Mouse (Mus musculus) midbrain, embryonic 15.5 days (tissue): ENCODE results near the gene Erich6b. TPM values are rescaled to one million over a fixed set of nuclear protein-coding genes. Genes with fewer than 3 reads are reported as not detected.

Experiments used
- ATAC-seq: fragments of 200-750 bp; cut with Nextera tagmentation; replicated peaks from 2 replicates; pipeline ENCODE4 v1.8.0; 2017; ENCODE audit warnings: moderate TSS enrichment
- H3K27ac ChIP-seq: fragments of 300-500 bp; sonication (generic); 2 replicates; pipeline ENCODE4 v1.5.1; 2015; ENCODE audit warnings: mild to moderate bottlenecking, inconsistent platforms
- H3K27me3 ChIP-seq: fragments of 300-500 bp; sonication (generic); replicated peaks from 2 replicates; pipeline ENCODE4 v1.6.1; 2015; ENCODE audit warnings: inconsistent platforms
- H3K36me3 ChIP-seq: fragments of 300-500 bp; sonication (generic); replicated peaks from 2 replicates; pipeline ENCODE4 v1.6.1; 2015; ENCODE audit warnings: inconsistent platforms
- H3K4me1 ChIP-seq: fragments of 300-500 bp; sonication (generic); 2 replicates; pipeline ENCODE4 v1.6.1; 2015; ENCODE audit warnings: inconsistent platforms
- H3K4me2 ChIP-seq: fragments of 300-500 bp; sonication (generic); 2 replicates; pipeline ENCODE4 v1.6.1; 2015; ENCODE audit warnings: inconsistent platforms, mild to moderate bottlenecking, moderate library complexity
- H3K4me3 ChIP-seq: fragments of 300-500 bp; sonication (generic); 2 replicates; pipeline ENCODE4 v1.5.1; 2015; ENCODE audit warnings: mild to moderate bottlenecking, inconsistent platforms
- H3K9ac ChIP-seq: fragments of 300-500 bp; sonication (generic); 2 replicates; pipeline ENCODE4 v1.6.1; 2015; ENCODE audit warnings: mild to moderate bottlenecking, inconsistent platforms
- H3K9me3 ChIP-seq: fragments of 300-500 bp; sonication (generic); 2 replicates; pipeline ENCODE4 v1.6.1; 2016; ENCODE audit warnings: inconsistent platforms
- whole genome bisulfite sequencing: fragments of 180-500 bp; shearing (Covaris S2); methylation state at CpG from one replicate; pipeline ENCODE4 v1.1.7; 2015; ENCODE audit warnings: mixed read lengths; 5-methylcytosine and 5-hydroxymethylcytosine counted together
- polyA plus RNA-seq: library from polyadenylated mRNA; unstranded; fragments of >200 nt; fragmentation: Nextera tagmentation; extraction: Ambion mirVana; gene quantifications from 2 replicates; pipeline ENCODE4 v1.2.1, GENCODE M21; 2015

Gene Erich6b
- polyA plus RNA-seq, 1 experiment from 2014 or later, result not detected

DNA sequence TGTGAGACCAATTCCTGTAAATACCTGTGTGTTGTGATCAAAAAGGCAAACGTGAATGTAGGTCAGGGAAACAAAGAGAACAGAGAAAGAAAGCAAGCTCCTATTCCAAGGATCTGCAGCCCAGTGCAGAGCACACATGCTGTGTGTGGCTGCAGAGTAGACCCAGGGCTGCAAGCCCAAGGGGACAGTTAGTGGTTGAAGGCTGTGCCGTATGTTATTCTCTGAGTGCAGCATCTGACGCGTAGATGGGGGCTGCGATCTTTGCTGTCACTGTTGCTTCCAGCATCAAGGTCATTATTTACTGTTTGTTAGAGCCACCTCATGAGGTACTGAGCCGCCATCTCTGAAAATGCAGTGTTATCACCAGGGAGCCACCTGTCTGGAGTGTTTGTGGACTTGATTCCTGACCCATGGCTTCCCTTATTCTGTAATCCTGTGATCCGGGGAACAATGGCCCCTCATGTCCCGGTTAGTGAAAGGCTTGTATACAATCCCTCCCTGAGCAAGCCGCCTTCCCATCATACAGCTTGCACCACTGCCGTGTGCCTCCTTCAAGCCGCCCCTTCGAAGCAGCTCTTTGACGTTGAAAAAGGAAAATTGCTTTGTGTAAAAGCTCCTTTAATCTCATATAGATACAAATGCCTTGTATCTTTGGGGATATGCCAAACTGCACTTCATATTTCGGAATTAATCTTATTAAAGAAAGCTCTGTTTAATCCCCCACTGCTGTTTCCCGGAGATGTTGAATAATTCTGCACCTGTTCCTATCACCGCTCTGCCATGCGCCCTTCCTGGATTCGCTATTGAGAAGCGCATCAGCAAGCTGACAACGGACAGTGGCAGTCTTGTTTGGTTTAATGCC, 5.1 kb downstream of the Erich6b start:
- Histone ChIP-seq H3K27me3 (no peaks in the 10 kb centered on the region), H3K4me1 (peaks cover 10% of the 10 kb centered on the region), H3K4me2 (peak overlapping the region; percentile 27), H3K9me3 (no peaks in the 10 kb centered on the region), H3K4me3 (no peak overlapping the region), H3K27ac (peak overlapping the region; percentile 69), H3K36me3 (no peaks in the 10 kb centered on the region), H3K9ac (no peak overlapping the region)
- ATAC-seq, result peak; percentile 87
- WGBS, result 8% methylated on average over 20 of the region's 20 CpGs

DNA sequence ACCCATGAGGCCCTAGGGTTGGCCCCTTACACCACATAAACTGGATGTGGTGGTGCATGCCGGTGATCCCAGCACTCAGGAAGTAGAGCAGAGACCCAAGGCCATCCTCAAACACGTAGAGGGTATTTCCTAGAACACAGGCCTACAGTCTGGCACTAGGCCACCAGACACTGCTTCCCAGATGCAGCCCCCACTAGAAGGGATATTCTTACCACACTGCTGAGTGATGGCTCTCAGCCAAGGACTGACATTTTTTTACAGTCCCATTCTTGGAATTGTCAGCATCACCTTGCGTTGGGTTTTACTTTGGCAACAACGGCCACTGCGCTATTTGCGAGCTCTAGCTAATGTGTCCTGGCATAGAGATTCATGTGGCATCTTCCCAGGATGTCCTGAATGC, 18.9 kb downstream of the Erich6b start:
- H3K27ac ChIP-seq, result no peak overlapping the region
- no peak for ATAC-seq

DNA sequence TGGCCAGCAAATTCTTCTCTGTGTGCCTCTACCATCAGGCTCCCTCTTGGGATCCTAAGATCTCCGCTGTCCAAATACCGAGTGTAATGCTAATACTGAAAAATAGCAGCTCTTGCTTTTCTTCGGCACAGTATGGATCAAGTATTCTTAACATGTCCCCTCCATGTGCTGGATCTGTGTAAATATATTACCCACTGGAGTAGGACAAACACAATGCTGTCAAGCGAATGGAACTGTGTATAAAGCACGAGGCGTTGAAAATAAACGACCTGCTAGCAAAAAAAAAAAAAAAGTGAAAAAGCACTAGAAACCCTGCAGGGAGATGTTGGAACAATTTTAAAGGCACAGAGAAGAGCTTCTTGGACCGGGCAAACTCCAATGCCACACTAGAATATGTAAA, 19.5 kb downstream of the Erich6b start:
- Histone ChIP-seq H3K4me1 (peaks cover 7% of the 10 kb centered on the region; the same call in 1 of the 2 replicates), H3K4me2 (no peak overlapping the region), H3K4me3 (no peak overlapping the region), H3K9me3 (no peaks in the 10 kb centered on the region), H3K9ac (no peak overlapping the region), H3K36me3 (no peaks in the 10 kb centered on the region), H3K27ac (no peak overlapping the region), H3K27me3 (no peaks in the 10 kb centered on the region)
- 0 out of 2 replicates have a peak, but pooled peaks have one; percentile 33 for ATAC-seq
- WGBS, result 50% methylated on average over 8 of the region's 8 CpGs

More for the DNA sequence above, 18.9 kb downstream of the Erich6b start:
- 81% methylated on average over 6 of the region's 6 CpGs for WGBS
- Histone ChIP-seq H3K4me3 (no peak overlapping the region), H3K9me3 (no peaks in the 10 kb centered on the region), H3K36me3 (no peaks in the 10 kb centered on the region), H3K9ac (no peak overlapping the region), H3K27me3 (no peaks in the 10 kb centered on the region), H3K4me2 (no peak overlapping the region), H3K4me1 (peaks cover 7% of the 10 kb centered on the region; the same call in 1 of the 2 replicates)

DNA sequence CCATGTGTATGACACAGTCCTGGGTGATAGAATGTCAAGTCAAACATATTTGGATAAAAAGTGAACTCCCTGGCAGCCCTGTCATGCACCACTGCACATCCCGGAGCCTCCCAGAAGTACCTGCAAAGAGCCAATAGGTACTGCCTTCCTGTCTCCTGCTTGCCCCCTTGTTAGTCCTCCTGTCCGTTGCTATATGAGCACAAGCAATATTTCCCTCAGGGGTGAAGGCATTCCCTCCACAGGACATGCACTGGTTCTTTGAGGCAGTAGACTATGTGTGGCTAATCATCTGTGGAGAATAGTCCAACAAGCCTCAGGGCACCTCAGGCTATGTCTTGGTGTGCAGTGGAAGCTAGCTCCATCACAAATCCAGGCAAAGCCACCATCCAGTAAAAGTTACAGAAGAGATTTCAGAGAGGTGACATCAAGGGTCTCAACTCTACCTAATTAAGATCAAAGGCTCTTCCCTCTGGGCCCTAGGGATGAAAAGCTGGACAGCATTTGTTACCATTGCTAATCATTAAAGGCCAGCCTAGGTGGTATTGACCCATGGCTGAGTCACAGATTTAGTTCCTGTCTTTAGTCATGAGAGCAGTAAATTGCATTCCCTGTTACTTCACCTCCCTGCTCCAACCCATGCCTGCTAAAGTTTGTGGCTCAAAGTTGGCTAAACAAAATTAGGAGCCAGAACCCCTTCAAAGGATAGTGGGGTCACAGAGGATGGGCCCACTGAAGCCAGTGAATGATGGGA, 23.5 kb downstream of the Erich6b start:
- H3K4me1 ChIP-seq, result peaks cover 7% of the 10 kb centered on the region; the same call in 1 of the 2 replicates
- no peak for ATAC-seq
- 79% methylated on average over 2 of the region's 2 CpGs for WGBS
- H3K27me3 ChIP-seq, result no peaks in the 10 kb centered on the region
- no peak overlapping the region for H3K9ac ChIP-seq
- H3K4me2 ChIP-seq, result no peak overlapping the region
- H3K36me3 ChIP-seq, result no peaks in the 10 kb centered on the region
- no peaks in the 10 kb centered on the region for H3K9me3 ChIP-seq
- no peak overlapping the region for H3K4me3 ChIP-seq
- no peak overlapping the region for H3K27ac ChIP-seq

DNA sequence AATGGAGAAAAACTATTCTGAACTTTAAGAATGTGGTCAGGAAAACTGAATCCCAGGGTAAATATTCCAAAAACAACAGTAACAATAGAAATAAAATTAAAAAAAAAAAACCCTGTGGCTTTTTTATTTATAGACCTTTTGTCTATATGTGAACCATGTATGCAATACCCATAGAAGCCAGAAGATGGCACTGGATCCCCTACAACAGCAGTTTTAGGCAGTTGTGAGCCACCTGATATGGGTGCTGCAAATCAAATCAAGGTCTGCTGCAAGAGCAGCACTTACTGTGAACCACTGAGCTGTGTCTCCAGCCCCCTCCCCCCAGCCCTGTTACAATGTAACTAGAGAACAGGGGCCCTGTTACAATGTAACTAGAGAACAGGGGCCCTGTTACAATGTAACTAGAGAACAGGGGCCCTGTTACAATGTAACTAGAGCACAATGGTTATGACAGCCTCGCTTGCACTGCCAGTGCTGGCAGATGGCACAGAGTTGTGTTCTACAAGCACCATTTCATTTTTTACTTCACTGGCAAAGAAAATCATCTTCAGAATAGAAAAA, 27.1 kb downstream of the Erich6b start:
- WGBS, result 92% methylated on average over 1 of the region's 1 CpGs
- Histone ChIP-seq H3K4me2 (no peak overlapping the region), H3K4me3 (no peak overlapping the region), H3K27ac (no peak overlapping the region), H3K9ac (no peak overlapping the region), H3K36me3 (no peaks in the 10 kb centered on the region), H3K9me3 (no peaks in the 10 kb centered on the region), H3K4me1 (no peaks in the 10 kb centered on the region), H3K27me3 (no peaks in the 10 kb centered on the region)
- no peak for ATAC-seq

DNA sequence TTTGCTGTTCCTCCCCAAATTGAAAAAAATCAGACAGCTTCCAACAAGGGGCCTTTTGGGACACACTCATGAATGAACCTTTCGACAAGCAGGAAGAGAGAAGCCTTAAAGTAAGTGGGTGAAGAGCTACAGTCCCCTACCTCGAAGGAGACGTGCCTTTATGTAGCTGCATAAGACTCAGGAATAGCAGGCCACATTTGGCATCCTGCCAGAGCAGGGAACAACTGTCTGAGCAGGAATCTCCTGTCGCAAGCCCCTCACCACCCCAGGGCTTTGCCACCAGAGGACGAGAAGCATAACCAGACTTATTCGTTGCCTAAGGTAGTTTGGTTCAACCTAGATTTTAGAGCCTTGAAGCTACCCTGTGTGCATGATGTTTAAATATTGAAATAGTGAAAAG, 34.3 kb downstream of the Erich6b start:
- ATAC-seq, result no peak
- no peak overlapping the region for H3K4me3 ChIP-seq
- H3K9ac ChIP-seq, result no peak overlapping the region
- H3K36me3 ChIP-seq, result no peaks in the 10 kb centered on the region
- no peaks in the 10 kb centered on the region for H3K4me1 ChIP-seq
- no peaks in the 10 kb centered on the region for H3K27me3 ChIP-seq
- no peak overlapping the region for H3K27ac ChIP-seq
- WGBS, result 43% methylated on average over 6 of the region's 6 CpGs
- H3K9me3 ChIP-seq, result no peaks in the 10 kb centered on the region
- no peak overlapping the region for H3K4me2 ChIP-seq

DNA sequence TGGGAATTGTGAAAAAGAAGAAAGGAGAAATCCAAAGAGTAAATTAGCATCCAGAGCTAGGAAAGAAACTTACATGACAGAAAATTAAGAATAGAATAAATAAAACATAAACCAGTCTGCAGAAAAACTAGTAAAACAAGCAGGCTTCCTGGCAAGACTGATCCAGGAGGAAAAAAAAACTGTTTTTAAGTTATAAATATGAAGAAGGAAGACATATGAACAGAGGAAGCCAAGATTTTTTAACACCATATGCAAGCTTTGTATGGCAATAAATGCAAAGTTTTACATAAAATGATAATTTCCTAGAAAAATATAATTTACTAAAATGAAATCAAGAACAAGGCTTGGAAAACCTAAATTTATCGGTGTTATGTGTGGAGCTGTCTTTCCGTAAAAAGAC, 48.4 kb downstream of the Erich6b start:
- Histone ChIP-seq H3K36me3 (no peaks in the 10 kb centered on the region), H3K27me3 (no peaks in the 10 kb centered on the region), H3K4me1 (no peaks in the 10 kb centered on the region), H3K4me3 (no peak overlapping the region), H3K27ac (no peak overlapping the region), H3K4me2 (no peak overlapping the region), H3K9me3 (no peaks in the 10 kb centered on the region), H3K9ac (no peak overlapping the region)
- 64% methylated on average over 2 of the region's 2 CpGs for WGBS
- no peak for ATAC-seq

DNA sequence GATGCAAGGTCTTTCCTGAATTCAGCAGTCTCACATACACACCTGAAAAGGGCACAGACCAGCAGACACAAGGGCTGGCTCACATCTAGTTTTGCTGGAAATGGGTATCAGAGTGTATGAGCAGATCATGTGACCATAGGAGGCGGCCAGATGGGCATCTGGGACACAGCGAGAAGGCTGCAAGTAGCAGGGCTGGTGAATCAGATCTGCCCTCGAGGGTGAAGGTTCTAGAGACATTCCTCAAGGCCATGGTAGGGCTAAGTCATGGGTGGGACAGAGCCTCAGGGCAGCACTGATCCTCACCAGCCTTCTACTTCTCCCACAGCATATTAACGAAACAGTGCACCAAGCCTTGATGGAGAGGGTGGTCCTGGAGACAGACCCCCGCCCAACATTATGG, 54.0 kb downstream of the Erich6b start:
- Histone ChIP-seq H3K27me3 (no peaks in the 10 kb centered on the region), H3K9ac (no peak overlapping the region), H3K4me2 (no peak overlapping the region), H3K9me3 (no peaks in the 10 kb centered on the region), H3K4me3 (no peak overlapping the region), H3K4me1 (no peaks in the 10 kb centered on the region), H3K27ac (no peak overlapping the region), H3K36me3 (no peaks in the 10 kb centered on the region)
- no peak for ATAC-seq
- WGBS, result 87% methylated on average over 5 of the region's 5 CpGs

DNA sequence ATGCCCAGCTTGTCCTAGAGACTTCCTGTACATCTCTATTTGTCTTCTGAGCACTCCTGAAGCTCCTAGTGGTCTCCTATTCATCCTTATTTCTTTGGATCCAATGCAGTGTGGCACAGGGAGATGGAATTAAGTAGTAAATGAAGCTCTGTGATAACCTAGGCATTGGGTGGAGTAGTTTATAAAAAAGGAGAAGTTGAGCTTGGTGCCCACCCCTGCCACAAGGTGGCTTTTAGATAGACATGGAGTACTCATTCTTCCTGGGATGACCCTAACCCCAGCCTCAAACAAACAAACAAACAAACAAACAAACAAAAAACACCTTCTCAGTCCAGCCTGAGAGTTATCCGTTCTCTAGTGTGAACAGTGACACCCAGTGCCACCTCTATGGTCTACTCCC, 55.9 kb downstream of the Erich6b start:
- H3K27me3 ChIP-seq, result no peaks in the 10 kb centered on the region
- no peaks in the 10 kb centered on the region for H3K4me1 ChIP-seq
- no peak overlapping the region for H3K27ac ChIP-seq
- no peak overlapping the region for H3K4me2 ChIP-seq
- H3K9ac ChIP-seq, result no peak overlapping the region
- ATAC-seq, result no peak
- 90% methylated on average over 1 of the region's 1 CpGs for WGBS
- no peak overlapping the region for H3K4me3 ChIP-seq
- no peaks in the 10 kb centered on the region for H3K9me3 ChIP-seq
- no peaks in the 10 kb centered on the region for H3K36me3 ChIP-seq

DNA sequence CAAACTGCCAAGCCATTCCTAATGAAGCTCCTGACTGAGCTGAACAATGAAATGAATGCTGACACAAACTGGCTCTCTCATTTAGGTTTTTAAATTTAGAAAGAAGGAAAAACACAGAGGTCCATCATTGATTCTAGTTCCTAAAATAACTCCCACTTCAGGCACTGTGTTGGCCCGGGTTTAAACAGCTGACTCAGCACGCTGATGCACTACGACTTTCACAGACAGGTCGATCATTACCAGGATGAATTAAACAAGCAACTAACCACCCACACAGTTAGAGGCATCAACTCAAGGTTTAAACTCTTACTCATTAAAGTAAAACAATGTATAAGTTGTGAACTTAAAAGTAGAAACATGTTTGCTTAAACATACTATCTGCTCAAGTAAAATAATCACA, 64.6 kb downstream of the Erich6b start:
- Histone ChIP-seq H3K4me1 (no peaks in the 10 kb centered on the region), H3K36me3 (peaks cover 36% of the 10 kb centered on the region; the same call in 1 of the 2 replicates)

DNA sequence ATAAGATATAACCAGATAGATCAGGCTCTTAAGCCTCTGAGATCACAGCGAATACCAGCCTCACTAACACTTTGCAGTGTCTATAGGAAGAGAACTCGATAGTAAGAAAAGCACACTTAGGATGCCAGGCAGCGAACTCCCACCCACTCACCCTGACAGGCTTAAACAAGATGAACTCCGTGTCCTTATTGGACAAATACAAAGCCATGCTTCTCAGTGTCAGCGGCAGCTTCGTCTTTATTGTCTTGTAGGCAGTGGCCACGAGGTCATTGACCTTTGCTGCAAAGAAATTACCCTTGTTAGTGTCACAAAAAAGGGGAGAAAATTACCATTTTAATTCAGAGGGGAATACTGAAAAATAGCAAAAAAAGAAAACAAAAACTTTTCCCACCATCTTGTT, 65.7 kb downstream of the Erich6b start:
- H3K36me3 ChIP-seq, result peaks cover 41% of the 10 kb centered on the region; the same call in 1 of the 2 replicates
- H3K4me3 ChIP-seq, result no peak overlapping the region
- WGBS, result 34% methylated on average over 7 of the region's 7 CpGs
- H3K9me3 ChIP-seq, result no peaks in the 10 kb centered on the region
- H3K27me3 ChIP-seq, result no peaks in the 10 kb centered on the region
- H3K27ac ChIP-seq, result no peak overlapping the region
- H3K9ac ChIP-seq, result no peak overlapping the region
- no peak for ATAC-seq
- H3K4me1 ChIP-seq, result no peaks in the 10 kb centered on the region
- no peak overlapping the region for H3K4me2 ChIP-seq

More for the DNA sequence above, 64.6 kb downstream of the Erich6b start:
- ATAC-seq, result no peak
- H3K27ac ChIP-seq, result no peak overlapping the region
- H3K4me3 ChIP-seq, result no peak overlapping the region
- H3K27me3 ChIP-seq, result no peaks in the 10 kb centered on the region
- no peak overlapping the region for H3K4me2 ChIP-seq
- H3K9ac ChIP-seq, result no peak overlapping the region
- no peaks in the 10 kb centered on the region for H3K9me3 ChIP-seq
- 93% methylated on average over 4 of the region's 4 CpGs for WGBS

DNA sequence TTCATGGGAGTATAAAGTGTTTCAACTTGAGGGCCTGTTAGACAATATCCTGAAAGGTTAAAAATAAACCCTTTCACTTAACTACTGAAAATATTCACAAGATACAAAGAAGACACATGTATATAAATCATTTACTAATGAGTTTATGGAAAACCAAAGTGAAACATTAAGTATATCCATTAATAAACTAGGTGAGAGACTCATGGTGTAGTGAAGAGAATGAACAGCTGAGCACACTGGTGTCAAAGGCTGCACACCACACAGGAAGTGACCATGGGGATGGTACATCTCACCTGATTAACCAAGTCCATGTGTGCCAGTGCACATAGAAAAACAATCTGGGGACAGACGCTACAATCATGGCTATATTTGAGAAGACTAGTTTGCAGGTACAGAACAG, 66.9 kb downstream of the Erich6b start:
- H3K36me3 ChIP-seq, result peaks cover 31% of the 10 kb centered on the region; the same call in 1 of the 2 replicates
- H3K9ac ChIP-seq, result no peak overlapping the region
- H3K27ac ChIP-seq, result no peak overlapping the region
- H3K4me3 ChIP-seq, result no peak overlapping the region
- no peaks in the 10 kb centered on the region for H3K27me3 ChIP-seq
- no peaks in the 10 kb centered on the region for H3K4me1 ChIP-seq
- no peaks in the 10 kb centered on the region for H3K9me3 ChIP-seq
- H3K4me2 ChIP-seq, result no peak overlapping the region
- 91% methylated on average over 1 of the region's 1 CpGs for WGBS
- ATAC-seq, result no peak
